Mouse (Mus musculus): Measurements from ENCODE around the gene Svs6.
"Not testable (repeated sequence)": the region's sequence is repeated elsewhere in the genome, so short reads cannot be mapped to it uniquely, and the experiment has no call there.

Svs6 gene

GRCm38 (mm10) chr2:164316451-164316850, at the start of gene Svs6:
TSS of gene Svs6 (plus strand) at chr2:164316751.
- DNase-seq, result not testable (repeated sequence)

GRCm38 (mm10) chr2:164278359-164278758, 38.2 kb upstream of the Svs6 start, which contains the start of gene Svs4:
TSS of gene Svs4 (minus strand) at chr2:164278459.
- no peak for DNase-seq

- DNase-seq, result not testable (repeated sequence)
Measured at GRCm38 (mm10) chr2:164288968-164289367, 27.6 kb upstream of the Svs6 start, which contains the start of gene Svs3a. TSS of gene Svs3a (plus strand) at chr2:164289268.

- no peak for DNase-seq
Measured at GRCm38 (mm10) chr2:164312599-164312998, 4.0 kb upstream of the Svs6 start.

- DNase-seq, result not testable (repeated sequence)
Measured at GRCm38 (mm10) chr2:164315460-164315859, 1.1 kb upstream of the Svs6 start.

GRCm38 (mm10) chr2:164320983-164321382, 4.4 kb downstream of the Svs6 start:
- no peak for DNase-seq

- DNase-seq, result not testable (repeated sequence)
Measured at GRCm38 (mm10) chr2:164332440-164332839, 15.9 kb downstream of the Svs6 start, which contains the start of gene Svs5. TSS of gene Svs5 (plus strand) at chr2:164332740.

GRCm38 (mm10) chr2:164343732-164344131, 27.2 kb downstream of the Svs6 start:
- DNase-seq, result not testable (repeated sequence)

- not testable (repeated sequence) for DNase-seq
Measured at GRCm38 (mm10) chr2:164347697-164348096, 31.1 kb downstream of the Svs6 start.

GRCm38 (mm10) chr2:164348980-164349379, 32.4 kb downstream of the Svs6 start:
- no peak for DNase-seq

GRCm38 (mm10) chr2:164352697-164353096, 36.1 kb downstream of the Svs6 start:
- no peak for DNase-seq

GRCm38 (mm10) chr2:164353356-164353755, 36.8 kb downstream of the Svs6 start:
- DNase-seq, result no peak

GRCm38 (mm10) chr2:164356177-164356967, 39.8 kb downstream of the Svs6 start:
- DNase-seq, result no peak

GRCm38 (mm10) chr2:164358373-164358772, 41.8 kb downstream of the Svs6 start:
- DNase-seq, result no peak

GRCm38 (mm10) chr2:164359031-164359430, 42.5 kb downstream of the Svs6 start:
- no peak for DNase-seq

- DNase-seq, result no peak
Measured at GRCm38 (mm10) chr2:164359668-164360067, 43.1 kb downstream of the Svs6 start.

- no peak for DNase-seq
Measured at GRCm38 (mm10) chr2:164360974-164361657, 44.6 kb downstream of the Svs6 start.

GRCm38 (mm10) chr2:164366947-164367346, 50.4 kb downstream of the Svs6 start:
- no peak for DNase-seq

Measured in layer of hippocampus, adult 9-11 months (tissue).